In the genomic region with DNA sequence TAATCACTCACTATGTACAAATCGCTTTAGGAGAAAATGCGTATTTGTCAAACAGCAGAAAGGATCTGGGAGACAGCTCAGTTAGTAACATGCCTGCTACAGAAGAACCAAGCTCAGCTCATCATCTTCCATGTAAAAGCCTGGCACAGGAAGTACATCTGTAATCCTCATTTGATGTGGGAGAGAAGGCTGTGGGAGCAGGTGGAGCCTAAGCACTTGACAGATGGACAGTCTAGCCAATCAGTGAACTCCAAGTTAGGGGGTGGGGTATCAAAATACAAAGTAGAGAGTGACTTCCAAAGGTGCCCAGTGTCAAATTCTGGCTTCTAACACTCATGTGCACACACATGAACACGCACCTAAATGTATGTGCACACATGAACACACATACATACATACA, we compare ENCODE assay signal across 20 mouse cellular contexts.
"Had no signal": no experiment of that assay in that cellular context is flagged by ENCODE, and none has a peak within 500 bp of the region (broad histone marks: within the 10 kb centered on the region; RNA-seq: fewer than 3 reads in every experiment).

No protein-coding gene starts in this region.

- H3K4me3 ChIP-seq: liver, embryonic 13.5 days; liver, embryonic 15.5 days; lung, embryonic 15.5 days; megakaryocyte, embryonic 14.5 days; midbrain, embryonic 13.5 days; midbrain, embryonic 15.5 days; neural tube, embryonic 13.5 days; stomach, embryonic 15.5 days had no signal

- H3K27me3 ChIP-seq: lung, embryonic 15.5 days; midbrain, embryonic 13.5 days; midbrain, embryonic 15.5 days; neural tube, embryonic 13.5 days; stomach, embryonic 15.5 days had no signal

- H3K4me1 ChIP-seq: midbrain, embryonic 13.5 days; midbrain, embryonic 15.5 days; neural tube, embryonic 13.5 days had no signal

- H3K27ac ChIP-seq: liver, embryonic 13.5 days; liver, embryonic 15.5 days; lung, embryonic 15.5 days; macrophage; midbrain, embryonic 13.5 days; midbrain, embryonic 15.5 days; neural tube, embryonic 13.5 days; stomach, embryonic 15.5 days; stomach, postnatal 0 days had no signal

- H3K36me3 ChIP-seq: liver, embryonic 13.5 days; liver, embryonic 15.5 days; lung, embryonic 15.5 days; midbrain, embryonic 13.5 days; midbrain, embryonic 15.5 days; neural tube, embryonic 13.5 days; stomach, embryonic 15.5 days had no signal

- DNase-seq: liver, embryonic 13.5 days; liver, postnatal 0 days; lung, adult 2 months; lung, postnatal 14 days; lung, postnatal 36 days; right cerebral cortex, postnatal 14 days; thymus, adult 2 months; thymus, postnatal 36 days had no signal

- H3K9ac ChIP-seq: liver, embryonic 13.5 days; liver, embryonic 15.5 days; liver, postnatal 0 days; lung, embryonic 15.5 days; midbrain, embryonic 13.5 days; midbrain, embryonic 15.5 days; neural tube, embryonic 13.5 days; stomach, embryonic 15.5 days had no signal

- H3K9me3 ChIP-seq: liver, embryonic 13.5 days; liver, embryonic 15.5 days; lung, embryonic 15.5 days; megakaryocyte, embryonic 14.5 days; midbrain, embryonic 13.5 days; midbrain, embryonic 15.5 days; neural tube, embryonic 13.5 days; stomach, embryonic 15.5 days had no signal

- ATAC-seq: liver, postnatal 0 days; lung, postnatal 0 days; midbrain, embryonic 13.5 days; midbrain, embryonic 15.5 days had no signal

- H3K4me2 ChIP-seq: liver, embryonic 11.5 days; liver, embryonic 13.5 days; liver, embryonic 15.5 days; lung, embryonic 15.5 days; midbrain, embryonic 11.5 days; midbrain, embryonic 13.5 days; midbrain, embryonic 15.5 days; neural tube, embryonic 13.5 days; stomach, embryonic 15.5 days had no signal
